Mouse (Mus musculus) midbrain, embryonic 10.5 days (tissue): ENCODE data around the gene Usp6nl. TPM values are rescaled to one million over a fixed set of nuclear protein-coding genes. Genes with fewer than 3 reads are reported as not detected.

Experiments used
- DNase-seq: peaks from one replicate; pipeline ENCODE4 v3.0.0-alpha.2; 2017; ENCODE audit warnings: low spot score
- H3K27ac ChIP-seq: fragments of 300-500 bp; sonication (generic); replicated peaks from 2 replicates; pipeline ENCODE4 v1.5.1; 2016; ENCODE audit warnings: mild to moderate bottlenecking
- H3K27me3 ChIP-seq: fragments of 300-500 bp; sonication (generic); 2 replicates; pipeline ENCODE4 v1.6.1; 2016; ENCODE audit warnings: low read depth, mild to moderate bottlenecking; ENCODE audit not compliant: poor library complexity, severe bottlenecking
- H3K36me3 ChIP-seq: fragments of 300-500 bp; sonication (generic); 2 replicates; pipeline ENCODE4 v1.6.1; 2016; ENCODE audit warnings: mild to moderate bottlenecking, moderate library complexity
- H3K4me1 ChIP-seq: fragments of 300-500 bp; sonication (generic); 2 replicates; pipeline ENCODE4 v1.6.1; 2016
- H3K4me3 ChIP-seq: fragments of 300-500 bp; sonication (generic); 2 replicates; pipeline ENCODE4 v1.5.1; 2016; ENCODE audit warnings: mild to moderate bottlenecking, moderate library complexity
- H3K9me3 ChIP-seq: fragments of 300-500 bp; sonication (generic); replicated peaks from 2 replicates; pipeline ENCODE4 v1.6.1; 2016; ENCODE audit warnings: mild to moderate bottlenecking
- WGBS: fragments of 180-500 bp; shearing (Covaris S2); methylation state at CpG from one replicate; pipeline ENCODE4 v1.1.7; 2016; 5-methylcytosine and 5-hydroxymethylcytosine counted together
- polyA plus RNA-seq: library from polyadenylated mRNA; unstranded; fragments of >200 nt; fragmentation: Nextera tagmentation; extraction: Ambion mirVana; gene quantifications from 2 replicates; pipeline ENCODE4 v1.2.1, GENCODE M21; 2016

Gene Usp6nl
- polyA plus RNA-seq, 1 experiment from 2014 or later, result 11.0 TPM

GRCm38 (mm10) chr2:6312764-6313163, 9.7 kb upstream of the Usp6nl start:
- H3K9me3 ChIP-seq, result no peaks in the 10 kb centered on the region
- WGBS, result 92% methylated on average over 10 of the region's 10 CpGs
- no peaks in the 10 kb centered on the region for H3K36me3 ChIP-seq
- no peak overlapping the region for H3K4me3 ChIP-seq
- H3K27me3 ChIP-seq, result no peaks in the 10 kb centered on the region
- no peak overlapping the region for H3K27ac ChIP-seq
- H3K4me1 ChIP-seq, result no peaks in the 10 kb centered on the region
- no peak for DNase-seq

DNA sequence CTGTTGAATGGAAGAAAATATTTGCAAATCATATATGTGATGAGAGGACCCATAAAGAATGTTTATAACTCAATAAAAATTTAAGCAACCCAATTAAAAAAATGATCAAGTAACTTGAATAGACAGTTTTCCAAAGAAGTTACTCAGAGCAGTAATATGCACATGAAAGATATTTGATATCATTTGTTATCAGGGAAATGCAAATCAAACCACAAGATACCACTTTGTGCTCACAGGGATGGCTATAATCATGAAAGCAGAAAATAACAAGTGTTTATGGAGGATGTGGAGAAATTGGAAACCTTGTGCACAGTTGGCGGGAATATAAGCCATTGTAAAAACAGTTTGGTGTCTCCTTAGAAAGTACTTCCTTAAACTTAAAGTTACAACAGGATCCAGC, 8.7 kb upstream of the Usp6nl start:
- no peak for DNase-seq
- no peak overlapping the region for H3K27ac ChIP-seq
- 98% methylated on average over 1 of the region's 1 CpGs for WGBS
- no peaks in the 10 kb centered on the region for H3K4me1 ChIP-seq
- H3K4me3 ChIP-seq, result no peak overlapping the region
- no peaks in the 10 kb centered on the region for H3K9me3 ChIP-seq
- no peaks in the 10 kb centered on the region for H3K36me3 ChIP-seq
- no peaks in the 10 kb centered on the region for H3K27me3 ChIP-seq

- DNase-seq, result no peak
- 91% methylated on average over 3 of the region's 3 CpGs for WGBS
Observed at GRCm38 (mm10) chr2:6320153-6320552, 2.3 kb upstream of the Usp6nl start.

GRCm38 (mm10) chr2:6321769-6322375, 595 bp upstream of the Usp6nl start:
- Histone ChIP-seq H3K27me3 (no peaks in the 10 kb centered on the region), H3K27ac (peak overlapping the region; percentile 99), H3K36me3 (no peaks in the 10 kb centered on the region), H3K9me3 (no peaks in the 10 kb centered on the region), H3K4me1 (peaks cover 36% of the 10 kb centered on the region), H3K4me3 (peak overlapping the region; percentile 92)
- DNase-seq, result no peak
- WGBS, result 8% methylated on average over 9 of the region's 9 CpGs

More at GRCm38 (mm10) chr2:6320153-6320552, 2.3 kb upstream of the Usp6nl start:
- Histone ChIP-seq H3K4me3 (no peak overlapping the region), H3K4me1 (peaks cover 28% of the 10 kb centered on the region), H3K27ac (no peak overlapping the region), H3K9me3 (no peaks in the 10 kb centered on the region), H3K36me3 (no peaks in the 10 kb centered on the region), H3K27me3 (no peaks in the 10 kb centered on the region)

- no peaks in the 10 kb centered on the region for H3K27me3 ChIP-seq
- no peak for DNase-seq
- H3K36me3 ChIP-seq, result 0 out of 2 replicates have a peak, but pooled peaks cover 4% of the 10 kb centered on the region
- H3K4me1 ChIP-seq, result peaks cover 36% of the 10 kb centered on the region
- H3K9me3 ChIP-seq, result no peaks in the 10 kb centered on the region
- peak overlapping the region; percentile 92 for H3K4me3 ChIP-seq
- WGBS, result under 1% methylated on average over 62 of the region's 70 CpGs
- H3K27ac ChIP-seq, result peak overlapping the region; percentile 99
Observed at GRCm38 (mm10) chr2:6322938-6323521, 563 bp downstream of the Usp6nl start.

DNA sequence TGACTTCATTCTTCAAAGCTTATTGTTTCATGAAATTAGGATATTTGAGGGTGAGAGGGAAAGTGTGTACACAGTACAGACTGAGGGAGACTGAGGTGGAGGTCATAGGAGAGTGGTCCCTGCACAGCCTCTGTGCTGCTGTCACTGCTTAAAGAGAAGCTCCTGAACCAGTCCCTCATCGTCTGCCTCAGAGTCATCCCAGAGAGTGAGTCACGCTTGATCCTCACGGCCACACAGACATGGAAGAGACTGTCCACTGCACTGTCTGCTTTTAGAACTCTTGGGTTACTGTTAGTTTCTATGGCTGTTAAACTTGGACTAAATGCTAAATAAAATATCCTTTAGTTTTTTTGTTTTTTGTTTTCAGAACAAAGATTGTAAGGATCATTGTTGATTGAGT, 3.2 kb downstream of the Usp6nl start:
- 0 out of 2 replicates have a peak, but pooled peaks cover 4% of the 10 kb centered on the region for H3K36me3 ChIP-seq
- WGBS, result 45% methylated on average over 3 of the region's 3 CpGs
- no peaks in the 10 kb centered on the region for H3K27me3 ChIP-seq
- H3K4me1 ChIP-seq, result peaks cover 43% of the 10 kb centered on the region
- no peak overlapping the region; the same call in 1 of the 2 replicates for H3K4me3 ChIP-seq
- H3K27ac ChIP-seq, result no peak overlapping the region
- no peak for DNase-seq
- H3K9me3 ChIP-seq, result no peaks in the 10 kb centered on the region

DNA sequence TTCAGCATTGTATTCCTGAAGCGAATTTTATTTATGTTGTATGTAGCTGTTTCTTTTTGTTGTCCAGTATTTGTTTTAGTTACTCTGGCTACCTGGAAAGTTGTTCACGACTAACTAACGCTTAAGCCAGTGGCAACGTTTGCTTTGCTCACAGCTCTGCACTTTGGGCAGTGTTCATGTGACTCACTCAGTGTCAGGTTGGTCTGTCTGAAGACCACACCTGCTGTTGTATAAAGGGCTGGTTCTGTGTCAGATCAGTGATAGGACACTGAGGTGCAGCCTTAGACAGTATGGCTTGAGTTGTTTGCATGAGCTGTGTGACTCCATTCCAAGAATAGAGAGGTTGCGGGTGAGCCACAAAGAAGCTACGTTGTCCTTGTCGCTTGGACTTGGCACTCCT, 6.5 kb downstream of the Usp6nl start:
- no peak overlapping the region for H3K27ac ChIP-seq
- H3K4me3 ChIP-seq, result no peak overlapping the region
- H3K9me3 ChIP-seq, result no peaks in the 10 kb centered on the region
- DNase-seq, result no peak
- peaks cover 37% of the 10 kb centered on the region for H3K4me1 ChIP-seq
- 91% methylated on average over 7 of the region's 7 CpGs for WGBS
- H3K36me3 ChIP-seq, result 0 out of 2 replicates have a peak, but pooled peaks cover 4% of the 10 kb centered on the region
- no peaks in the 10 kb centered on the region for H3K27me3 ChIP-seq

DNA sequence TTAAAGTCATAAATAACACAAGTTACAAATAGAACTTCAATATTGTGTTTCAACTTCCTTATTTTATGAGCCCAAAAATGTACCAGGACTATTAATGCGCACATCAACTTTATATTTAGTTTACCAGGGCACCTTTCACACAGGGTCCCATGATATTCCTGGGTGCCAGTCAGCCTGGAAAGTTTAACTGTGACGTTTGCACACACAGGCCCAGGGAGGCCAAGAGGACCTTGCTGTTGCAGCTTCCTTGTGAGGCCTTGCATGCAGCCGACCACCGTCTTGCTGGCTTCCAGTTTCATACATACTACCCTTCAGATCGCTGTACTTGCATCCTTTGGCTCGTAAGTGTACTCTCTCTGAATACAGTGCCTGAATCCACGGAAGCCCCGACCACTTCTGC, 8.3 kb downstream of the Usp6nl start:
- H3K9me3 ChIP-seq, result no peaks in the 10 kb centered on the region
- no peak overlapping the region for H3K4me3 ChIP-seq
- DNase-seq, result no peak
- 92% methylated on average over 8 of the region's 8 CpGs for WGBS
- H3K27me3 ChIP-seq, result no peaks in the 10 kb centered on the region
- H3K4me1 ChIP-seq, result peaks cover 25% of the 10 kb centered on the region
- 0 out of 2 replicates have a peak, but pooled peaks cover 4% of the 10 kb centered on the region for H3K36me3 ChIP-seq
- no peak overlapping the region for H3K27ac ChIP-seq

DNA sequence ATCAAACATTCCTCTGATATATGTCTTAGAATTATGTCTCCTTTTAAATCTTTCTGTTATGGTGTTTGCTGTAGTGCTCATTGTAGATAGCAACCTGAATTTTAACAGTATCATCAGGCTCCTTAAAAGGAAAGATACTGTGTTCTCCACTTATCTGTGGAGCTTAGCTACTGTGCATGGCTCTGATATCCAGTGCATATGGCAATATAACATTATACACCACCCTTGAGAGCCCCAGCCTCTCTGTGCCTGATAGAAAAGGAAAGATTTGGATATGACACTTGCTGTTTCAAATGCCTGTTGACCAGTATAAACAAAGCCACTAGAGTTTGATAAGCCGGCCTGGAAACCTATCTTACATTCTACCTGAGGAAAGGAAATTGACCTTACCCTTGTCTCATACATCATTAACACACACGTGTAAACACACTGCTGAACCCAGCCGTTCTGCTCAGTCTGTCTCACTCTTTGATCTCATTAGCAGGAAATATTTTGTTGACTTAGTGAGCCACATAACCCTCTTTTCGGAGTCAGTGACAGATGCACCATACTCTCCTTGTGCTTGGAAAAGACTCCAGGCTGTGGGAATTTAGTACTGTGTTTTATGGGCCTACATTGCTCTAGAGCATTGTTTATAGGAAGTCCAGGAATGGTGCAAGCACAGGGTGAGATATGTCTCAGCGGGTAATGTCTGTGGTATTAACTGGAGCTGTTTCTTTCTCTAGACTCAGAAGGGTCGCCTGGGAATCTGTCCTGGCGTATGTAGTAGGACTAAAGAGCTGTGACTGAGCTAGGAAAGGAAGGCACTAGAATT, 9.1 kb downstream of the Usp6nl start:
- no peaks in the 10 kb centered on the region for H3K9me3 ChIP-seq
- DNase-seq, result no peak
- H3K27ac ChIP-seq, result no peak overlapping the region
- peaks cover 24% of the 10 kb centered on the region for H3K4me1 ChIP-seq
- WGBS, result 87% methylated on average over 7 of the region's 7 CpGs
- H3K27me3 ChIP-seq, result no peaks in the 10 kb centered on the region
- peaks cover 8% of the 10 kb centered on the region; the same call in 1 of the 2 replicates for H3K36me3 ChIP-seq
- no peak overlapping the region for H3K4me3 ChIP-seq

GRCm38 (mm10) chr2:6333570-6333969, 11.1 kb downstream of the Usp6nl start:
- DNase-seq, result no peak
- WGBS, result 71% methylated on average over 1 of the region's 1 CpGs
- H3K27me3 ChIP-seq, result no peaks in the 10 kb centered on the region

GRCm38 (mm10) chr2:6334011-6334410, 11.5 kb downstream of the Usp6nl start:
- 93% methylated on average over 6 of the region's 6 CpGs for whole genome bisulfite sequencing
- Histone ChIP-seq H3K4me3 (no peak overlapping the region), H3K4me1 (peaks cover 24% of the 10 kb centered on the region), H3K9me3 (no peaks in the 10 kb centered on the region), H3K27ac (no peak overlapping the region), H3K27me3 (no peaks in the 10 kb centered on the region), H3K36me3 (peaks cover 19% of the 10 kb centered on the region)
- no peak for DNase-seq

More at GRCm38 (mm10) chr2:6333570-6333969, 11.1 kb downstream of the Usp6nl start:
- H3K36me3 ChIP-seq, result peaks cover 19% of the 10 kb centered on the region
- no peaks in the 10 kb centered on the region for H3K9me3 ChIP-seq
- H3K4me3 ChIP-seq, result no peak overlapping the region
- H3K4me1 ChIP-seq, result peaks cover 24% of the 10 kb centered on the region
- H3K27ac ChIP-seq, result no peak overlapping the region

DNA sequence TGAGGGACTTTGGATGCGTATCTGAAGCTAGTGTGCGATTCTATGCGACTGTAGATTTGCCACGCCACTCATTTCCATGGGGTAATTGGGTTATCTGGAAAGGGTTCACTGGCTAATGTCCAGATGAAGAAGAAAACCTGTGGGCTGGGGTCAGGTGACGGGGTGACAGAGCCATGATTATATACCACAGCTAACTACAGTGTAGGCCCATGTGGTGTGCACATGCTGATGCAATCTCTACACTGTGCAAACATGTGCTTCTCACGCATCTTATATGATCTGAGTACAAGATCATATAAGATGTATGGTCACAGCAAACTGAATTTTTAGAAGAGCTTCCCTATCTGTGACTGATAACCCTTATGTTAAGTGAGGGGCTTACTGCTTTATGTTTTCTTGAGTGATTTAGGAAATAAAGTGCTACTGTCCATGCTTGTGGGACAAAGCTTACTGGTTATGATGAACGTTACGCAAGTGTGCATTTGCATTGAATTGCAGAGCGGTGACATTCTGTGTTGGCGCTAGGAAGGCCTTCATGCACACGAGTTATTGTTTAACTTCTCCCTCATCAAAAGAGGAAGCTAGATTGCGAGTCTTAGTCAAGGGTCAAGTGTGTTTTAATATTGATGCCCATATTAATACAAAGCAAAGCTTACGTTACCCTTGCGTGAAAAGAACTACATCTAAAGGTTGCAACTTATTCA, 12.7 kb downstream of the Usp6nl start:
- Histone ChIP-seq H3K4me3 (no peak overlapping the region), H3K9me3 (no peaks in the 10 kb centered on the region), H3K27me3 (no peaks in the 10 kb centered on the region), H3K36me3 (peaks cover 19% of the 10 kb centered on the region), H3K27ac (no peak overlapping the region), H3K4me1 (peaks cover 17% of the 10 kb centered on the region)
- no peak for DNase-seq
- WGBS, result 92% methylated on average over 14 of the region's 14 CpGs
